Mouse (Mus musculus): ENCODE data around the gene Gstm3.
"Not testable (repeated sequence)": the region's sequence is repeated elsewhere in the genome, so short reads cannot be mapped to it uniquely, and the experiment has no call there.

Gene Gstm3

DNA sequence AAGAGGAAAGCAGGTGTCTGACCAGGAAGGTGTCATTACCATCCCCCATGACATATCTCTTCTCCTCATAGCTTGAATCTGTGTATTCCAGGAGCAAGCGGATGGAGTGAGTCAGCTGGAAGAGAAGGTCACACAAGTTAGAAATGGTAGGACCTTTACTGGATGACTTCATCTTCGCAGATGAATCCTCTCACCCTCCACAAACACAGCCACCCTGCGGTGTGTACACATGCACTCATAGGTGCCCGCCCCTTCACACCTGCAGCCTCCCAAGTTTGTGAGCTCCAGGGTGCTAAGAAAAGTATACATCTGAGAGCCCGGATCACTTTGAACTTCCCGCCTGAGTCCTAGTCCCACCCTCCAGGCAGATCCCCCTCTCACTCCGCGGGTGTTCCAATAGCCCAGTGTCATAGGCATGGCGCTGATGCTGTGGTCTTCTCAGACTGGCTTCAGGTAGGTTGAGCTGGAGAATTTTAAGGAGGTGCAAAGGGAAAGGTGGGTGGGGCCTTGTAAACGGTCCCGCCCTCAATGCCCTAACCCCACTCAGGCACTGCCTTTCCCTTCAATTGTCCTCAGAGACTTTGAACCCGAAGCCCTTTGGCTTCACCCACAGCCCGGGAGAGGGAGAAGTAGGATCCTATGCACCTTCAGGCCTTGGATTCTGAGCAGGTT, at the start of gene Gstm3:
TSS of gene Gstm3 (minus strand) at position 560 of the 672 bp plus-strand sequence.
- DNase-seq: no peak

DNA sequence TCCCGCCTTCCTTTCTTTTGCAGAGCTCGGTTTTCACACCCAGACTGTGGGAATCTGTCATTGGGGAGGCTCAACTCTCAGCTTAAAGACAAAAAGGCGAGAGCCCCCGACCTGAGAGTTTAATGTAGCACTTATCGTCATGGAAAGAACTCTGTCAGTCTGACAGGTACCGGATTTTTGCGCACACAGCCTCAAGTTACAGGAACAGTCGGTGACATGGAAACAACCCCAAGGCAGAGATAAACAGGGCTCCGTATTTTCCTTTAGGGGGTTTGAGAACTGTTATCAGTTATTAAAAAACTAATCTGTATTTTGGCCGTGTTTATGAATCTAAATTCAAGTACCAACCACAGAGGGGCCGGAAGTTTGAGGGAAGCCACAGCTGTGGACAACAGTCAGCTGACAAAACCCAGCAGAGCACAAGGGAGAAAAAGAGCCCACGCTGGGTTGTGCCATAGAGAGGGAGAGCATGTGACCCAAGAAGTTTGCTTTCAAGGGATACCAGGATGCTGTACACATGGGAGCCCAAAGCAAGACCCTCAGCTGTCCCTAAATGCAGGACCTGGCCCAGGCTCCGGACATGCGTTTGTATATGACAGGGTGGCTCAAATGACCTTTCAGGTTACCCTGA, 49.2 kb upstream of the Gstm3 start:
- DNase-seq: peak; percentile 37 to 57

DNA sequence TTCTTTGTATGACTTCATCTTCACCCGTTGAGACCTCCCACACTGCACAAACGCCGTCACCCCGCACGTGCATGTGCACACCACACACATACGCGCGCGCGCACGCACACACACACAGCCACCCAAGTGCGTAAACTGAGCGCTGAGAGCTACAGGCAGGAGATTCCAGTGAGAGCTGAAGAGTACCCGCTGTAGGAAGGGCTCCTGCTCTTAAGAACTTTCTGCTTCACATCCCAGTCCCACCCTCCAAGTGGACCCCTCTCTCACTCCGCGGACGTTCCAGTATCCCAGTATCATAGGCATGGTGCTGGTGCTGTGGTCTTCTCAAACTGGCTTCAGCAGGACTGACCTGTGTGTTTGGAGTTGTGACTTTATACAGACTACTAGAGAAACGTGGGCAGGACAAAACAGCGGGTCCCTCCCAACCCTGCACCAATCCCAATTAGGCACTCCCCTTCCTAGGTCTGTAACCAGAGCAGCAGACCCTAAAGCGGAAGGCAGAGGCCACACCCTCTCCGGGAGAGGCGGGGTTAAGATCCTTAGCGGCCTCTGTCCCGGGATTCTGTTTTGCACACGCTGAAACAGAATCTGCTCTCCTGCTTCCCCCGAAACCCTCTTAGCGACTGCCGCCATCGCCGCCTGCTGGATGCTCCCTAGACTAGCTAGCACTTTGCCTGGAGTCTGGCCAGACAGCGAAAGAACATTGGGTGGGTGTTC, 48.5 kb upstream of the Gstm3 start, which contains the start of gene Gstm1:
TSS of gene Gstm1 (minus strand) at position 501 of the 717 bp plus-strand sequence.
- DNase-seq: peak; percentile 96 to 98

- DNase-seq: not testable (repeated sequence)
Observed at GRCm38 (mm10) chr3:108016468-108016867, 47.4 kb upstream of the Gstm3 start.

DNA sequence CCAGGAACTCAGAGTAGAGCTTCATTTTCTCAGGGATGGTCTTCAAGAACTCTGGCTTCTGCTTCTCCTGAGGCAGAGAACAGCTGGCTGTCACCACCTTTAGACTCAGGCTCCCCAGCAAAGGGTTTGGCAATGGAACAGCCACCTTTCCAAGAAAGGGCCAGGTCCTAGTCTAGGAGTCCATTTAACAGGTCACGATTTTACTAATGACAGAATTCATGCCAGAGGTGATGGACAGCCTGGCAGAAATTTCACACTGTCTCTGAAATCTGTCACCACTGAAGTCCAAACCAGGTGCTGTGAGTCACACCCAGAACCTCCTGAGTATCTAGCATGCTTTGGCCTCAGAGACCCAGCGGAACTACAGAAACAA, 45.9 kb upstream of the Gstm3 start:
- no peak for DNase-seq

- DNase-seq: no peak
Observed at GRCm38 (mm10) chr3:108014098-108014973, 45.3 kb upstream of the Gstm3 start.

GRCm38 (mm10) chr3:108013331-108013871, 44.3 kb upstream of the Gstm3 start:
- peak; percentile 51 to 61 for DNase-seq

DNA sequence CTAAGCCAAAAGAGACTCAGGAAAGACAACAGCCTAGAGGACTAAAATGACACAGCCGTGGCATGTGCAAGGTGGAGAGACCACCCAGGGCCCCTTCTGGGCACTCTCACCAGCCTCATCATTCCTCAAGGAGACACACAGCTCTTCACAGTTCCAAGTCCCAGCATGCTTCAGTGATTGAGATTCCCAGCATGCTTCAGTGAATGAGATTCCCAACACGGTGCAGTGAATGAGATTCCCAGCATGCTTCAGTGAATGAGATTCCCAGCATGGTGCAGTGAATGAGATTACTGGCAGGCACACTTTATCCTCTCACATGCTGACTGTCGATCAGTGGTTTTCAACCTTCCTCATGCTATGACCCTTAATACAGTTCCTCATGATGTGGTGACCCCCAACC, 42.5 kb upstream of the Gstm3 start:
- no peak for DNase-seq

DNA sequence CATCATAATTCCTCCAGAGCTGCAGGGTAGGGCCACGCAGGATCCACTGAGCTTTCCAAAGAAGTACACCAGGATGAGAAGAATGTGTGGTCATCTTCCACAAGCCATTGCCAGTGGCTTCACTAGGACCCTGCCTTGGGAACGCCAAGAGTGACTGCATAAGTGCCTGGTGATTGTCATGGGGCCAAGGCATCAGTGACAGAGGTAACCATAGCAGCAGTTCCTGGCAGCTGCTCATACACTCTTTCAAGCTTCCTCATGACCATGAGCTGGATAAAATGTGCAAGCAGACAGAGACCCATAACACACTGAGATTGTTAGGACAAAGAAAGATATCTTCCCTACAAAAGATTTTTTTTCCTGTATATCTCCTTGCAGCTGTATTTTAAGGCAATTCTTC, 41.2 kb upstream of the Gstm3 start:
- DNase-seq: no peak

GRCm38 (mm10) chr3:108002021-108002420, 32.9 kb upstream of the Gstm3 start:
- DNase-seq: no peak

DNA sequence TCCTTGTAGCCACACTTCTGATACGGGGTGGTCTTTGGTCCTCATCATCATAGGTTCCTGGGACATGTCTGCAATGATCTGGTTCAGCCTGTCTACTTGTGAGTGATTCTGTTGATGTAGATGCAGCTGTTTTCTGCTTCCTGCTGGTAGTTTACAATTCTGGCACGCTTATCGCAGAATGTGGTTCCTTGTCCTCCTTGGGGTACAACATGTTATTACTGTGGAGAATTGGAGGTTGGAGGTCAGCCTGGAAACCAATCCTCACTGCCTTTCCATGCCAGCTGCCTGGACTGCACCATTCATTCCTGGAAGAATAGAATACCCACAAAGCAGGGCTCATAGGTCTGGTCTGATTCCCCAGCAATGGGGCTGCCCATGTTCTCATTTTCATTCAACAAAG, 30.4 kb upstream of the Gstm3 start:
- DNase-seq: no peak

- DNase-seq: no peak
Observed at GRCm38 (mm10) chr3:107998591-107998990, 29.5 kb upstream of the Gstm3 start.

GRCm38 (mm10) chr3:107996576-107996975, 27.5 kb upstream of the Gstm3 start:
- no peak for DNase-seq

- DNase-seq: not testable (repeated sequence)
Observed at GRCm38 (mm10) chr3:107995974-107996373, 26.9 kb upstream of the Gstm3 start.

- DNase-seq: peak; percentile 63 to 79
Observed at GRCm38 (mm10) chr3:107986041-107986562, 17.0 kb upstream of the Gstm3 start, which contains the start of gene Gstm2. Gstm2 (minus strand) TSS chr3:107986453.

GRCm38 (mm10) chr3:107985141-107985540, 16.1 kb upstream of the Gstm3 start:
- not testable (repeated sequence) for DNase-seq

DNA sequence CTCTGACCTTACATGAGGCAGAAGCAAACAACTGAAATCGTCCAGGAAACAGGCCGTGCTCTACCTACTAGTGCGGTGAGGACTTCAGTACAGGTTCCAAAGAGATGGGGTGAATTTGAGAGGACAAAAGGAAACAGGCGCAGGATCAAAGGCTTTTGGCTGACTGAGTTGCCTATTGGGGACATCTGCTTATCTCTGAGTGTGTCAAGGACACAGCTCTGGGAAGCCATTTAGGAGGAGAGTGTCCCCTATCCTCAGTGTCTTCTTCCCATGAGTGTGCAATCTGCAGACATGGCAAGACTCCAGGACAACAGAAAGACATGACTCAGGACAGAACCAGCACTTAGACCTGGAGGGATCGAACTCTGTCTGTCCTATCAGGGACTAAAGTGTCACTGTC, 15.4 kb upstream of the Gstm3 start:
- DNase-seq: no peak

- no peak for DNase-seq
Observed at GRCm38 (mm10) chr3:107983771-107984170, 14.7 kb upstream of the Gstm3 start.

DNA sequence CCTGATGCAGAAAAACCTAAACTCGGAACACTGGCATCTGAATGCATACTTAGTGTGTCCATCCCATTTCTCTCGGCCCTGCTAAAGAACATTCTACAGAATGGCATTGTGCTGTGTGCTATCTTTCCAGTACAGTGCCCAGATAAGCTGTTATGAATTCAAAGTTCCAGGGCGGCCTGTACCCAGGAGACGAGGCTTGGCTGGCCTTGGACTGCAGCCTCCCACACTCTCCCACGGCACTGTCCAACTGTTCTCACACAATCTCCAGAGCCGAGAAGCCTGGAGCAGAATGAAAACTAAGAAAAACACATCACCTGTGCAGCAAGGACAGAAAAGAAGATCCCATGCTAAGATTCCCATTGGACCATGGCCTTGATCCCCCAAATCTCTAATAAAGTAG, 13.6 kb upstream of the Gstm3 start:
- DNase-seq: peak in 1 of 2 experiments; percentile 39

GRCm38 (mm10) chr3:107981261-107981660, 12.2 kb upstream of the Gstm3 start:
- peak in 1 of 2 experiments; percentile 31 for DNase-seq

GRCm38 (mm10) chr3:107977691-107978090, 8.6 kb upstream of the Gstm3 start:
- no peak for DNase-seq

GRCm38 (mm10) chr3:107974237-107974636, 5.2 kb upstream of the Gstm3 start:
- DNase-seq: no peak

Data from kidney, postnatal 4 days (tissue).